Mouse (Mus musculus) cerebellum, adult 2 months (tissue): ENCODE measurements around the gene Tmem63b.

Experiments used
- CTCF ChIP-seq: fragments of 200-500 bp; IDR thresholded peaks from 2 replicates; pipeline ENCODE4 v1.5.1; 2011; ENCODE audit warnings: low read depth, mild to moderate bottlenecking, control low read depth, low read length, moderate library complexity, borderline replicate concordance; ENCODE audit not compliant: insufficient read depth
- POLR2A ChIP-seq: fragments of 200-500 bp; IDR thresholded peaks from 2 replicates; pipeline ENCODE4 v1.6.1; 2011; ENCODE audit warnings: low read length, control low read depth, borderline replicate concordance; ENCODE audit not compliant: insufficient read depth

- TF ChIP-seq POLR2A (no peak), CTCF (no peak)
These were observed 73.8 kb downstream of the Tmem63b start for GRCm38 (mm10) chr17:45612921-45613320.
